Mouse (Mus musculus): Measurements from ENCODE around the gene Il1b.
A peak's percentile ranks its signal among the peaks of the same experiment; 100 is the strongest.

The Il1b gene

GRCm38 (mm10) chr2:129371039-129371438 is at the start of gene Il1b:
Il1b (minus strand) TSS chr2:129371139.
- no peak for DNase-seq (ENCODE audit: low spot score)

- DNase-seq (ENCODE audit: low spot score) = no peak
These were observed 48.5 kb upstream of the Il1b start for GRCm38 (mm10) chr2:129419361-129419880.

GRCm38 (mm10) chr2:129414593-129414992 is 43.7 kb upstream of the Il1b start:
- no peak for DNase-seq (ENCODE audit: low spot score)

GRCm38 (mm10) chr2:129413488-129413887 is 42.5 kb upstream of the Il1b start:
- no peak for DNase-seq (ENCODE audit: low spot score)

GRCm38 (mm10) chr2:129411651-129412050 is 40.7 kb upstream of the Il1b start:
- no peak for DNase-seq (ENCODE audit: low spot score)

GRCm38 (mm10) chr2:129410344-129410743 is 39.4 kb upstream of the Il1b start:
- DNase-seq (ENCODE audit: low spot score) = no peak

GRCm38 (mm10) chr2:129408476-129408875 is 37.5 kb upstream of the Il1b start:
- DNase-seq (ENCODE audit: low spot score) = peak; percentile 15

- no peak for DNase-seq (ENCODE audit: low spot score)
These were observed 36.7 kb upstream of the Il1b start for GRCm38 (mm10) chr2:129407596-129407995.

- DNase-seq (ENCODE audit: low spot score) = no peak
These were observed 35.6 kb upstream of the Il1b start for GRCm38 (mm10) chr2:129406508-129406907.

GRCm38 (mm10) chr2:129403786-129404185 is 32.8 kb upstream of the Il1b start:
- DNase-seq (ENCODE audit: low spot score) = no peak

- no peak for DNase-seq (ENCODE audit: low spot score)
These were observed 31.4 kb upstream of the Il1b start for GRCm38 (mm10) chr2:129402330-129402729.

GRCm38 (mm10) chr2:129401803-129402202 is 30.9 kb upstream of the Il1b start:
- DNase-seq (ENCODE audit: low spot score) = no peak

GRCm38 (mm10) chr2:129398176-129398575 is 27.2 kb upstream of the Il1b start:
- no peak for DNase-seq (ENCODE audit: low spot score)

GRCm38 (mm10) chr2:129393524-129393923 is 22.6 kb upstream of the Il1b start:
- no peak for DNase-seq (ENCODE audit: low spot score)

- DNase-seq (ENCODE audit: low spot score) = no peak
These were observed 19.2 kb upstream of the Il1b start for GRCm38 (mm10) chr2:129390161-129390560.

- no peak for DNase-seq (ENCODE audit: low spot score)
These were observed 18.4 kb upstream of the Il1b start for GRCm38 (mm10) chr2:129389323-129389722.

GRCm38 (mm10) chr2:129385331-129385730 is 14.4 kb upstream of the Il1b start:
- no peak for DNase-seq (ENCODE audit: low spot score)

- DNase-seq (ENCODE audit: low spot score) = no peak
These were observed 13.3 kb upstream of the Il1b start for GRCm38 (mm10) chr2:129384272-129384660.

- no peak for DNase-seq (ENCODE audit: low spot score)
These were observed 12.8 kb upstream of the Il1b start for GRCm38 (mm10) chr2:129383512-129384271.

GRCm38 (mm10) chr2:129380746-129381474 is 10.0 kb upstream of the Il1b start:
- DNase-seq (ENCODE audit: low spot score) = no peak

GRCm38 (mm10) chr2:129380211-129380610 is 9.3 kb upstream of the Il1b start:
- no peak for DNase-seq (ENCODE audit: low spot score)

GRCm38 (mm10) chr2:129373307-129373706 is 2.4 kb upstream of the Il1b start:
- DNase-seq (ENCODE audit: low spot score) = no peak

GRCm38 (mm10) chr2:129369615-129370014 is 1.3 kb downstream of the Il1b start:
- no peak for DNase-seq (ENCODE audit: low spot score)
